Mouse (Mus musculus): Measurements from ENCODE around the gene Pygm. TPM values are rescaled to one million over a fixed set of nuclear protein-coding genes. Genes with fewer than 3 reads are reported as not detected.

Gene Pygm
- polyA plus RNA-seq, 1 experiment from 2014 or later: 35.6 TPM

GRCm38 (mm10) chr19:6354030-6354429 lies 30.2 kb upstream of the Pygm start:
- peaks cover 25% of the 10 kb centered on the region; the same call in 1 of the 2 replicates for H3K36me3 ChIP-seq
- peaks cover 16% of the 10 kb centered on the region for H3K4me1 ChIP-seq
- H3K4me2 ChIP-seq (replicated peaks): no peak overlapping the region
- H3K9ac ChIP-seq: no peak overlapping the region
- no peaks in the 10 kb centered on the region for H3K9me3 ChIP-seq (replicated peaks)
- no peak for ATAC-seq (ENCODE audit: insufficient number of reproducible peaks, low FRiP score, low TSS enrichment, low read depth)
- H3K27ac ChIP-seq (replicated peaks): no peak overlapping the region
- WGBS: 86% methylated on average over 7 of the region's 7 CpGs
- no peaks in the 10 kb centered on the region for H3K27me3 ChIP-seq
- H3K4me3 ChIP-seq (replicated peaks): no peak overlapping the region

- Histone ChIP-seq H3K9me3 (replicated peaks) (no peaks in the 10 kb centered on the region), H3K4me1 (peaks cover 17% of the 10 kb centered on the region), H3K4me2 (replicated peaks) (no peak overlapping the region), H3K9ac (no peak overlapping the region), H3K27ac (replicated peaks) (no peak overlapping the region), H3K36me3 (peaks cover 11% of the 10 kb centered on the region), H3K27me3 (no peaks in the 10 kb centered on the region), H3K4me3 (replicated peaks) (no peak overlapping the region)
- no peak for ATAC-seq (ENCODE audit: insufficient number of reproducible peaks, low FRiP score, low TSS enrichment, low read depth)
- WGBS: 95% methylated on average over 3 of the region's 3 CpGs
Observed at GRCm38 (mm10) chr19:6361291-6361690, 22.9 kb upstream of the Pygm start.

- Histone ChIP-seq H3K27ac (replicated peaks) (peak overlapping the region; percentile 96), H3K27me3 (no peaks in the 10 kb centered on the region), H3K9me3 (replicated peaks) (no peaks in the 10 kb centered on the region), H3K4me2 (replicated peaks) (peak overlapping the region; percentile 56), H3K36me3 (peaks cover 28% of the 10 kb centered on the region), H3K4me1 (peaks cover 28% of the 10 kb centered on the region), H3K9ac (peak overlapping the region; percentile 22; the same call in 1 of the 2 replicates), H3K4me3 (replicated peaks) (peak overlapping the region; percentile 85)
- WGBS: under 1% methylated on average over 11 of the region's 11 CpGs
- no peak for ATAC-seq (ENCODE audit: insufficient number of reproducible peaks, low FRiP score, low TSS enrichment, low read depth)
Observed at GRCm38 (mm10) chr19:6363091-6363410, 21.1 kb upstream of the Pygm start.

- Histone ChIP-seq H3K4me1 (peaks cover 28% of the 10 kb centered on the region), H3K27me3 (no peaks in the 10 kb centered on the region), H3K36me3 (peaks cover 33% of the 10 kb centered on the region), H3K4me2 (replicated peaks) (peak within 1 kb of the TSS; percentile 83), H3K27ac (replicated peaks) (peak within 1 kb of the TSS; percentile 96), H3K9ac (peak within 1 kb of the TSS; percentile 90), H3K9me3 (replicated peaks) (no peaks in the 10 kb centered on the region), H3K4me3 (replicated peaks) (peak within 1 kb of the TSS; percentile 85)
- peak; percentile 98 for ATAC-seq (ENCODE audit: insufficient number of reproducible peaks, low FRiP score, low TSS enrichment, low read depth)
- WGBS: under 1% methylated on average over 84 of the region's 85 CpGs
Observed at GRCm38 (mm10) chr19:6363411-6364240, 20.6 kb upstream of the Pygm start, which contains the start of gene Sf1. Gene Sf1, plus strand, starts transcription at chr19:6363690.

- H3K9ac ChIP-seq: peak overlapping the region; percentile 90
- peaks cover 38% of the 10 kb centered on the region for H3K36me3 ChIP-seq
- H3K4me1 ChIP-seq: peaks cover 28% of the 10 kb centered on the region
- ATAC-seq (ENCODE audit: insufficient number of reproducible peaks, low FRiP score, low TSS enrichment, low read depth): no peak
- peak overlapping the region; percentile 96 for H3K27ac ChIP-seq (replicated peaks)
- 1% methylated on average over 55 of the region's 55 CpGs for WGBS
- H3K27me3 ChIP-seq: no peaks in the 10 kb centered on the region
- H3K4me2 ChIP-seq (replicated peaks): peak overlapping the region; percentile 83
- H3K9me3 ChIP-seq (replicated peaks): no peaks in the 10 kb centered on the region
- H3K4me3 ChIP-seq (replicated peaks): peak overlapping the region; percentile 85
Observed at GRCm38 (mm10) chr19:6364317-6364725, 19.9 kb upstream of the Pygm start.

- Histone ChIP-seq H3K4me3 (replicated peaks) (peak overlapping the region; percentile 85), H3K4me1 (peaks cover 28% of the 10 kb centered on the region), H3K9ac (peak overlapping the region; percentile 90), H3K9me3 (replicated peaks) (no peaks in the 10 kb centered on the region), H3K27ac (replicated peaks) (peak overlapping the region; percentile 96; the same call in 1 of the 2 replicates), H3K27me3 (no peaks in the 10 kb centered on the region), H3K4me2 (replicated peaks) (peak overlapping the region; percentile 83), H3K36me3 (peaks cover 43% of the 10 kb centered on the region)
- ATAC-seq (ENCODE audit: insufficient number of reproducible peaks, low FRiP score, low TSS enrichment, low read depth): no peak
- 3% methylated on average over 2 of the region's 2 CpGs for WGBS
Observed at GRCm38 (mm10) chr19:6364842-6365241, 19.4 kb upstream of the Pygm start.

- 81% methylated on average over 2 of the region's 2 CpGs for WGBS
- Histone ChIP-seq H3K4me2 (replicated peaks) (no peak overlapping the region), H3K27me3 (no peaks in the 10 kb centered on the region), H3K4me3 (replicated peaks) (no peak overlapping the region), H3K9ac (no peak overlapping the region), H3K4me1 (peaks cover 17% of the 10 kb centered on the region), H3K36me3 (peaks cover 89% of the 10 kb centered on the region), H3K9me3 (replicated peaks) (no peaks in the 10 kb centered on the region), H3K27ac (replicated peaks) (no peak overlapping the region)
- ATAC-seq (ENCODE audit: insufficient number of reproducible peaks, low FRiP score, low TSS enrichment, low read depth): no peak
Observed at GRCm38 (mm10) chr19:6370175-6370574, 14.0 kb upstream of the Pygm start.

GRCm38 (mm10) chr19:6372433-6372832 lies 11.8 kb upstream of the Pygm start:
- H3K27me3 ChIP-seq: no peaks in the 10 kb centered on the region
- 0 out of 2 replicates have a peak, but pooled peaks cover under 1% of the 10 kb centered on the region for H3K4me1 ChIP-seq
- no peak overlapping the region for H3K4me2 ChIP-seq (replicated peaks)
- H3K36me3 ChIP-seq: peaks cover 93% of the 10 kb centered on the region
- H3K27ac ChIP-seq (replicated peaks): no peak overlapping the region
- no peak overlapping the region for H3K9ac ChIP-seq
- ATAC-seq (ENCODE audit: insufficient number of reproducible peaks, low FRiP score, low TSS enrichment, low read depth): no peak
- 92% methylated on average over 3 of the region's 3 CpGs for WGBS
- no peak overlapping the region for H3K4me3 ChIP-seq (replicated peaks)
- no peaks in the 10 kb centered on the region for H3K9me3 ChIP-seq (replicated peaks)

- no peak overlapping the region for H3K4me3 ChIP-seq (replicated peaks)
- H3K27me3 ChIP-seq: no peaks in the 10 kb centered on the region
- no peak overlapping the region for H3K4me2 ChIP-seq (replicated peaks)
- peaks cover 94% of the 10 kb centered on the region for H3K36me3 ChIP-seq
- no peaks in the 10 kb centered on the region for H3K9me3 ChIP-seq (replicated peaks)
- no peak overlapping the region for H3K9ac ChIP-seq
- no peak overlapping the region for H3K27ac ChIP-seq (replicated peaks)
- WGBS: 68% methylated on average over 12 of the region's 12 CpGs
- no peaks in the 10 kb centered on the region for H3K4me1 ChIP-seq
- ATAC-seq (ENCODE audit: insufficient number of reproducible peaks, low FRiP score, low TSS enrichment, low read depth): no peak
Observed at GRCm38 (mm10) chr19:6373539-6374400, 10.4 kb upstream of the Pygm start.

- Histone ChIP-seq H3K27me3 (no peaks in the 10 kb centered on the region), H3K27ac (replicated peaks) (no peak overlapping the region), H3K36me3 (peaks cover 94% of the 10 kb centered on the region), H3K4me2 (replicated peaks) (no peak overlapping the region), H3K9me3 (replicated peaks) (no peaks in the 10 kb centered on the region), H3K4me1 (no peaks in the 10 kb centered on the region), H3K4me3 (replicated peaks) (no peak overlapping the region), H3K9ac (no peak overlapping the region)
- 96% methylated on average over 10 of the region's 10 CpGs for WGBS
- no peak for ATAC-seq (ENCODE audit: insufficient number of reproducible peaks, low FRiP score, low TSS enrichment, low read depth)
Observed at GRCm38 (mm10) chr19:6374571-6374970, 9.6 kb upstream of the Pygm start.
